Mouse (Mus musculus) heart, embryonic 12.5 days (tissue): ENCODE results near the gene Kxd1. TPM values are rescaled to one million over a fixed set of nuclear protein-coding genes. Genes with fewer than 3 reads are reported as not detected.
A peak's percentile ranks its signal among the peaks of the same experiment; 100 is the strongest.

Source experiments
- ATAC-seq: fragments of 200-750 bp; cut with Nextera tagmentation; 2 replicates; pipeline ENCODE4 v1.8.0; 2017; ENCODE audit warnings: moderate TSS enrichment, moderate library complexity; ENCODE audit not compliant: insufficient number of reproducible peaks, low FRiP score
- H3K27ac ChIP-seq: fragments of 300-500 bp; sonication (generic); 2 replicates; pipeline ENCODE4 v1.5.1; 2016; ENCODE audit warnings: mild to moderate bottlenecking, moderate library complexity; ENCODE audit not compliant: poor library complexity, severe bottlenecking
- H3K27me3 ChIP-seq: fragments of 300-500 bp; sonication (generic); replicated peaks from 2 replicates; pipeline ENCODE4 v1.6.1; 2016; ENCODE audit warnings: mild to moderate bottlenecking, moderate library complexity
- H3K36me3 ChIP-seq: fragments of 300-500 bp; sonication (generic); 2 replicates; pipeline ENCODE4 v1.6.1; 2016; ENCODE audit warnings: mild to moderate bottlenecking, moderate library complexity
- H3K4me1 ChIP-seq: fragments of 300-500 bp; sonication (generic); replicated peaks from 2 replicates; pipeline ENCODE4 v1.6.1; 2016; ENCODE audit warnings: mild to moderate bottlenecking
- H3K4me2 ChIP-seq: fragments of 300-500 bp; sonication (generic); 2 replicates; pipeline ENCODE4 v1.6.1; 2016; ENCODE audit warnings: mild to moderate bottlenecking, moderate library complexity
- H3K4me3 ChIP-seq: fragments of 300-500 bp; sonication (generic); 2 replicates; pipeline ENCODE4 v1.5.1; 2016; ENCODE audit warnings: mild to moderate bottlenecking
- H3K9ac ChIP-seq: fragments of 300-500 bp; sonication (generic); 2 replicates; pipeline ENCODE4 v1.6.1; 2016; ENCODE audit warnings: mild to moderate bottlenecking, moderate library complexity
- H3K9me3 ChIP-seq: fragments of 300-500 bp; sonication (generic); replicated peaks from 2 replicates; pipeline ENCODE4 v1.6.1; 2016; ENCODE audit warnings: mild to moderate bottlenecking, moderate library complexity
- whole genome bisulfite sequencing: fragments of 180-500 bp; shearing (Covaris S2); methylation state at CpG from one replicate; pipeline ENCODE4 v1.1.7; 2016; 5-methylcytosine and 5-hydroxymethylcytosine counted together
- polyA plus RNA-seq: library from polyadenylated mRNA; unstranded; fragments of >200 nt; fragmentation: Nextera tagmentation; extraction: Ambion mirVana; gene quantifications from 2 replicates; pipeline ENCODE4 v1.2.1, GENCODE M21; 2016

Gene Kxd1
- polyA plus RNA-seq, 1 experiment from 2014 or later, result 64.2 TPM

DNA sequence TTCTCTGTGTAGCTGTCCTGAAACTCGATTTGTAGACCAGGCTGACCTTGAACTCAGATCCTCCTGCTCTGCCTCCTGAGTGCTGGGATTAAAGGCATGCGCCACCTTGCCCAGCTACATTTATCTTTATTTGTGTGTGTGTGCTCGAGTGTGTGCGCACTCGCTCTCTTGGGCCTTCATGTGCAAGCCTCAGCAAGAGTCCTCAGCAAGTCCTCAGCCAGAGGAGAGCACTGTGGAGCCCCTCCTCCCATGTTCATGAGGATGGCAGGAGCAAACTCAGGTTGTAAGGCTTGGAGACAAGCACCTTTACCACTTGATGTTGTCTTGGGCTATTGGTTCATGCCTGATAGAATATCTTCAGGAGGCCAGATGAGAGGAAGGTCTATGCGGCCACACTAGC lies 20.0 kb upstream of the Kxd1 start:
- H3K27ac ChIP-seq, result 0 out of 2 replicates have a peak overlapping the region, but pooled peaks have one; percentile 16
- no peaks in the 10 kb centered on the region for H3K9me3 ChIP-seq
- H3K4me2 ChIP-seq, result no peak overlapping the region
- no peak overlapping the region for H3K9ac ChIP-seq
- no peak overlapping the region for H3K4me3 ChIP-seq
- H3K27me3 ChIP-seq, result no peaks in the 10 kb centered on the region
- 89% methylated on average over 6 of the region's 6 CpGs for WGBS
- no peak for ATAC-seq
- H3K36me3 ChIP-seq, result peaks cover 4% of the 10 kb centered on the region; the same call in 1 of the 2 replicates
- peaks cover 65% of the 10 kb centered on the region for H3K4me1 ChIP-seq

DNA sequence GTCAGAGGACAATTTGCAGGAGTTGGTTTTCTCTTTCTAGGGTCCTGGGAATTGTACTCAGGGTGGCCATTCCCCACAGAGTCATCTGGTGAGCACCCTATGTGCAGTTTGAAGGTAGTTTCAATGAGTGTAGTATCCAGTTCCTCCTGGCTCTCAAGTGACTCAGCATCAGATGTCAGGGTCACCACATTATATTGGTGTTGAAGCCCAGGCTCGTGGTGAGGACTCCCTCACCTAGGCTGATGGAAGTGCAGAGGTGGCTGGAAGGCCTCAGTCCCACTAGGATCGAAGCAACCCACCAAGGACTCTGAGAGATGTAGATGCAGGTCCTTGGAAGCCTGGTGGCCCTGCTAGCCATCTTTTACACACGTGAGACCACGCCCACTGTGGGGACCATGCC lies 18.7 kb upstream of the Kxd1 start:
- Histone ChIP-seq H3K9ac (no peak overlapping the region), H3K27me3 (no peaks in the 10 kb centered on the region), H3K4me3 (no peak overlapping the region), H3K36me3 (peaks cover 4% of the 10 kb centered on the region; the same call in 1 of the 2 replicates), H3K4me2 (no peak overlapping the region), H3K9me3 (no peaks in the 10 kb centered on the region), H3K4me1 (peaks cover 56% of the 10 kb centered on the region), H3K27ac (no peak overlapping the region)
- no peak for ATAC-seq
- WGBS, result 77% methylated on average over 4 of the region's 4 CpGs

DNA sequence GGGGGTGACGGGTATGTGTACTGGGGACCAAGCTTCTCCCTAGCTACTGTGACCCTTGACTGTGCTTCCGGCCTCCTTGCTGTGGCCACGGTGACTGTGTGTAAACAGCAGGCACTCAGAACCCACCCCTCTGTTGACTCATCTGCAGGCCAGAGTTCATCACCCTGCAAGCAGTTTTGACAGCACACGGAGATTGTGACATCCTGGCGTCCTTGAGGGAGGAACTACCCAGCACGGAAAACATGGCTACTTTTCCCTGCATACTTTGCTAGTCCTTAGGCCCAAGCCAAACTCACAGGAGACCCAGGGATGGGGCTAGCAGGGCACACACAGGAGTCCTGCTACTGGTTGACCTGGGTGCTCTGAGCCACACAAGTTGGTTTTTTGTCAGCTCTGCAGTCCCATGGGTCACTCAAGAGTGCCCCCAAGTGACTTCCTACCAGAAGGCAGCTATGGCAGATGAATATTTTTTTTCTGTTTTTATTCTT lies 16.5 kb upstream of the Kxd1 start:
- Histone ChIP-seq H3K27ac (peak overlapping the region; percentile 34; the same call in 1 of the 2 replicates), H3K4me2 (no peak overlapping the region), H3K9ac (no peak overlapping the region), H3K4me1 (peaks cover 63% of the 10 kb centered on the region), H3K9me3 (no peaks in the 10 kb centered on the region), H3K36me3 (peaks cover 4% of the 10 kb centered on the region; the same call in 1 of the 2 replicates), H3K4me3 (no peak overlapping the region), H3K27me3 (no peaks in the 10 kb centered on the region)
- 46% methylated on average over 6 of the region's 6 CpGs for WGBS
- ATAC-seq, result no peak

DNA sequence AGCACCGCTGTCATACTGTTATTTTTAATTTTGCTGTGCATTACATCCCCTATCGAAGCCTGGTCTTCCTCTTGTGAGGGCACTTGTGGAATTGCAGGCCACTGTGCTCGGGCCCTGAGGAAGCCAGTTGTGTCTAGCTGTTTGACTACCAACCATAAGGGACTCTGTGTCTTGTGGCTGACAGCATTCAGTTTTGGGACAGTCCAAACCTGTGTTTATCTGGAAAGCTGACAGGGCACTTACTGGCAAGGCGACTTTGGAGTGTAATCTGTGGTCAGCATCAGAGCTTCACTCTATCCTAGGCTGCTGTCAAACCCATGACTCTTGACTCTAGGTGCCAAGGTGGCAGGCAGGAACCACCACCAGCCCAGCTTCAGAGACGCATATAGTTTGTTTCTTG lies 13.3 kb upstream of the Kxd1 start:
- H3K4me3 ChIP-seq, result peak overlapping the region; percentile 92
- H3K9ac ChIP-seq, result peak overlapping the region; percentile 97
- no peaks in the 10 kb centered on the region for H3K9me3 ChIP-seq
- peak overlapping the region; percentile 94; the same call in 1 of the 2 replicates for H3K27ac ChIP-seq
- H3K4me2 ChIP-seq, result peak overlapping the region; percentile 97
- H3K4me1 ChIP-seq, result peaks cover 50% of the 10 kb centered on the region
- no peaks in the 10 kb centered on the region for H3K27me3 ChIP-seq
- ATAC-seq, result no peak
- H3K36me3 ChIP-seq, result peaks cover 16% of the 10 kb centered on the region
- 69% methylated on average over 5 of the region's 5 CpGs for WGBS

DNA sequence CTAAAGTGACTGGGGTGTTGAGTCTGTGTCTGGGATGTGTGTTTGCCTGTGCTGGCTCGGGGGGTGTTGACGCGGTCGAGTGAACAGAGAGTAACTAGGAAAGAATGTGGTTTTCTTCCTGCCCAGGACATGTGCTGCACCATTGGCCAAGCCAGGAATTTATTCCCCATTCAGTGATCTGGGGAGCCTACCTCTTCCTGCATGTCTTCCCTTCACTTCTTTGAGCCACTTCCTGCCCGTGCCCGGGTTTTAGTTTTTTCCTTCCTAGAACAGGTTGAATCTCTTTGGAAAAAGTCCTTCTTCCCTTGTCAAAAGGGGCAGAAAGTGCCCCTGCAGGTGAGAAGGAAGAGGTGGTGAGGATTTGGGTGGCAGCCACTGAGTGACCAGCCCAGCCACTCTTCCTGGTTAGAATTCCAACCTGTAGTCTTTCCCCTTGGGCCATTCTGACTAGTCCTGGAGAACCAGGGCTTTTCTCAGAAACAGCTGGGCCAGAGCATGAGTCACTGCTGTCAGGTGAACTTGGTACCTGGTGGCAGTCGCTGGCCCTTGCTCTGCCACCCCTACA lies 12.8 kb upstream of the Kxd1 start:
- H3K27ac ChIP-seq, result peak overlapping the region; percentile 94
- 37% methylated on average over 7 of the region's 7 CpGs for WGBS
- peak overlapping the region; percentile 92 for H3K4me3 ChIP-seq

DNA sequence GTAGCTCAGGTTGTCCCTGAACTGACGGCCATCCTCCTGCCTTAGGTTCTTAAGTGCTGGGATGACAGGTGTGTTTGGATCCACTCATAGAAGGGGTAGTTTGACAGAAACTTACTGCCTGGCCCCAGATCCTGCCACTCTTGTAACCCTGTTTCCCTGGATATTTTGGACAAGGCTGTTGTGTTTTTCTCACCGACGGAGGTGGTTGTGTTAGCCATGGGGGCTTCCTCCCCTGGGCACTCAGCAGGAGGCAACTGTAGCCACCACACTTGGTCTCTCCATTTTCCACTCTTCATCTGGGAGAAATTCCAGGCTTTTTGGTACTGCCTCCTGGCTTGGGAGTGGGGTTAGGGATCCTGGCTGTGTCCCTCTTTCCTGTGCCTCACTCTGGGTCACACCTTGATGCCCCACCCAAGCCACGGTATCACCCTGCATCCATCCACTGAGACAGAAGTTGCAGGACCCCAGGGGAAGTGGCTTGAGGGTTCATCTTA lies 12.3 kb upstream of the Kxd1 start:
- no peaks in the 10 kb centered on the region for H3K9me3 ChIP-seq
- no peak for ATAC-seq
- H3K4me2 ChIP-seq, result peak overlapping the region; percentile 97
- peaks cover 47% of the 10 kb centered on the region for H3K4me1 ChIP-seq
- 4% methylated on average over 4 of the region's 4 CpGs for WGBS
- H3K9ac ChIP-seq, result peak overlapping the region; percentile 97
- peak overlapping the region; percentile 94 for H3K27ac ChIP-seq
- H3K4me3 ChIP-seq, result peak overlapping the region; percentile 92
- peaks cover 22% of the 10 kb centered on the region for H3K36me3 ChIP-seq
- H3K27me3 ChIP-seq, result no peaks in the 10 kb centered on the region

More for the DNA sequence above, 12.8 kb upstream of the Kxd1 start:
- Histone ChIP-seq H3K36me3 (peaks cover 20% of the 10 kb centered on the region), H3K9ac (peak overlapping the region; percentile 97), H3K4me1 (peaks cover 50% of the 10 kb centered on the region), H3K4me2 (peak overlapping the region; percentile 97), H3K9me3 (no peaks in the 10 kb centered on the region), H3K27me3 (no peaks in the 10 kb centered on the region)
- ATAC-seq, result no peak

DNA sequence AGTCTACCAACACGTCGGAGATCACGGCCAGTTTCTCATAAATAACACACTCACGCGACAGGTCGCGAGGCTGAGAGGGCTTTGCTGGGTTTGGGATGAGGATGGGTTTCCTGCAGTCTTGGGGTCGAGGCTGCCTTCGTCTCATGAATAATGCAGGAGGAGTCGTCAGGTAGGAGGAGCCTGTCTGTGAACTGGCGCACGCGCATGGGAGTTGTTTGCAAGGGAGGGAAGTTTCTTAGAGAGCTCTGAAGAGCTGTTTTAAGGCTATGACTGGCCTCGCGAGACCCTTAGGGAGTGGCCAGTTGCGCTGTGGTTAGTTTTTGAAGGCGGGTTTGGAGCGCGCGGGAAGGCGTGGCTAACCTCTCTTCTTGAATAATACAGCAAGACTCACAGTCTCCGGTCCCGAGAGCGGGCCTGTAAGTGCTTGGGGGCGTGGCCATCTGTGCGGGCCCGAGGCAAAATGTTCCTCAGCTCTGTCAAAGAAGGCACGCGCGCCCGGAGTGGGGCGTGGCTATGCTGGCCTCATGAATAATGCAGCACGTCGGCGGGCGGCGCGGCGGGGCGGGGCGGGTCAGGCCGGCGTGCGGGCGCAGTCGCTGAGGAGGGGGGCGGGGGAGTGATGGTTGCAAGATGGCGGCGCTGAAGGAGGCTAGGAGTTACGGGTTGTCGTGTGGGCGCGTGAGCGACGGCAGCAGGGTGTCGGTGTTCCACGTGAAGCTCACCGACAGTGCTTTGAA lies 11.5 kb upstream of the Kxd1 start, which contains the start of gene Ell:
Ell (plus strand) TSS at position 381 of the 737 bp plus-strand sequence.
- Histone ChIP-seq H3K4me2 (peak within 1 kb of the TSS; percentile 97), H3K4me1 (peaks cover 47% of the 10 kb centered on the region)
- under 1% methylated on average over 58 of the region's 58 CpGs for WGBS

DNA sequence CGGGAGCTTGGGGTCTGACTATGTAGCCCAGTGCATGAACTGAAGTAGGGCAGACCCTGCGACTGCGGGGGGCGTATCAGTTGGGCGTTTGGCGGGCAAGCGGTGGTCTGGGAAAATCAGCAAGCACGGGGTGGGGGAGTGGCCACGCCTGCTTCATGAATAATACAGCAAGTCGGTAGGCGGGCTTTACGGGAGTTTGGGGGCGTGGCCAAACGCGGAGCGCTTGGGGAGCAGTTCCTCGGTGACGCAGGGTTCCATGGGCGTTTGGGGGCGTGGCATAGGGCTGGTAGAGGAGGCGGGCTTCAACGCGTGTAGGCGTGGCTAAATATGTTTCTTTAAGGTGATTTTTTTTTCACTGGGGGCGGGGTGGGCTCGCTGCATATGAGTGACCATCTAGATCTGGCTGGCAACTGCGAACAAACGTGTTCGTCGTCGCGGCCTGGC lies 10.9 kb upstream of the Kxd1 start:
- peak overlapping the region; percentile 92 for H3K4me3 ChIP-seq
- ATAC-seq, result peak; percentile 86
- no peaks in the 10 kb centered on the region for H3K9me3 ChIP-seq
- under 1% methylated on average over 32 of the region's 32 CpGs for WGBS
- peak overlapping the region; percentile 94 for H3K27ac ChIP-seq
- peak overlapping the region; percentile 97 for H3K4me2 ChIP-seq
- peaks cover 41% of the 10 kb centered on the region for H3K4me1 ChIP-seq
- no peaks in the 10 kb centered on the region for H3K27me3 ChIP-seq
- peaks cover 36% of the 10 kb centered on the region for H3K36me3 ChIP-seq
- H3K9ac ChIP-seq, result peak overlapping the region; percentile 97

More for the DNA sequence above, 11.5 kb upstream of the Kxd1 start, which contains the start of gene Ell:
- Histone ChIP-seq H3K36me3 (peaks cover 30% of the 10 kb centered on the region), H3K9me3 (no peaks in the 10 kb centered on the region), H3K9ac (peak within 1 kb of the TSS; percentile 97), H3K4me3 (peak within 1 kb of the TSS; percentile 92), H3K27ac (peak within 1 kb of the TSS; percentile 94), H3K27me3 (no peaks in the 10 kb centered on the region)
- peak; percentile 86 for ATAC-seq

DNA sequence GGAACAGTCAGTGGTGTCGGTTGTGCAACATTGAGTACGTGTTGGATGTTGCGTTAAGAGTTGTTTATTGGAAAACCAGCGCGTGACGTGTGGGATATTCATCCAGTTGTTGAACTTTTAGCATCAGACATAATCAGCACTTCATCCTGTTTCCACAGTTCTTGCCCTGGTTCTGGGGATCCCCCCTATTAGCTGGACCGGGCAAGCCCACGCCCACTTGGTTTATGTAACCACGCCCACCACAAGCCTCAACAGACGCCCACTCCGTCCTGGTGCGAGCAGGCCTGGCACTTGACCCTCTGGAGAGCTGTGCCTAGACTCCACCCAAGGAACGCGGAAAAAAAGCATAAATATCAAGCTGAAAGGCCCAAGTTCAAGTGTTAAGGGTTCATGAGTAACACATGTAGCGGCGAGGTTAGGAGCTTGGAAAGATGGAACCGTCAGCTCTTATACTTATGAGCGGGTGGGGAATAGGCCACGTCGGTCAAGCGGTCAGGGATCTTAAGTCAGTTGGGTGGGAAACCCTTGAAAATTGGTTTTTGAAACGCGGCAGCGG lies 10.3 kb upstream of the Kxd1 start:
- H3K4me2 ChIP-seq, result peak overlapping the region; percentile 97
- peaks cover 36% of the 10 kb centered on the region for H3K4me1 ChIP-seq
- H3K9me3 ChIP-seq, result no peaks in the 10 kb centered on the region
- 13% methylated on average over 24 of the region's 24 CpGs for WGBS
- peaks cover 41% of the 10 kb centered on the region for H3K36me3 ChIP-seq
- peak; percentile 26; the same call in 1 of the 2 replicates for ATAC-seq
- peak overlapping the region; percentile 58 for H3K9ac ChIP-seq
- peak overlapping the region; percentile 92 for H3K4me3 ChIP-seq
- H3K27ac ChIP-seq, result peak overlapping the region; percentile 49
- H3K27me3 ChIP-seq, result no peaks in the 10 kb centered on the region

DNA sequence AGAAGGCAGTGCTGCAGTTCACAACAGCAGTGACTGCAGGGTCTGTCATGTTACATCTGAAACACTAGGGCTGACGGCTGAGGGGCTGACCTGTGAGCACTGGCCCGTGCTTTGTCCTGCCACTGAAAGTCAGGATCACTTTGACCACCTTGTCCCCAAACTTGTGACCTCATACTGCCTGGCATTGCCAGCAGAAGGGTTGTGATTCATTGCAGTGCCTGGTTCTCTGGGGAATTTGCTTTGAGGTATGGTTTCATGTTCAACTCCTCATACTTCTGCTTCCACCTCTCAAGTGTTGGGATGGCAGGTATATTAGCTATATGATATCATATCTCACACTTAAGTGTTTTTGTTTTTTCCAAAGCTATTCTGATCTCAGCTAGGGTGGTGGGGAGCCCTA lies 7.9 kb upstream of the Kxd1 start:
- no peak overlapping the region for H3K4me3 ChIP-seq
- no peak overlapping the region for H3K27ac ChIP-seq
- H3K27me3 ChIP-seq, result no peaks in the 10 kb centered on the region
- H3K4me1 ChIP-seq, result peaks cover 23% of the 10 kb centered on the region
- WGBS, result 73% methylated on average over 2 of the region's 2 CpGs
- H3K36me3 ChIP-seq, result peaks cover 65% of the 10 kb centered on the region
- no peak overlapping the region for H3K9ac ChIP-seq
- H3K9me3 ChIP-seq, result no peaks in the 10 kb centered on the region
- ATAC-seq, result no peak
- no peak overlapping the region for H3K4me2 ChIP-seq

DNA sequence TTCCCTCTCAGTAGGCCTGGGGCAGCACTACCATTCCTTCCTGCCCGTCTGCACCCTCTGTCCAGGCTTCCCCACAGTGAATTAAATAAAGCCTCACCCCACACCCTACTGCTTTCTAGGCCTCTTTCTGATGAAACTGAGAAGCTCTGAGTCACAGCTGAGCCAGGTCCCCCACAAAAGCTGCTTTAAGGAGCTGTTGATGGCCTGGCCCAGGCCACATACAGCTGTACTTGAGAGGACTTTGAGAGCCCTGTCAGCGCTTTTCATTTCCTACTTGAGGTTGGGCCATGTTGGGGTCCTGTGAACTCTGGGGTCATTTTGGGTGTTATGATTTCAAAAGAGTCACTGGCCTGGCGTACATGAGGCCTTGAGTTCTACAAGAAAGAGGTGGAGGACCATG lies 7.5 kb upstream of the Kxd1 start:
- 70% methylated on average over 3 of the region's 3 CpGs for WGBS
- no peak overlapping the region for H3K4me3 ChIP-seq
- no peaks in the 10 kb centered on the region for H3K9me3 ChIP-seq
- no peak overlapping the region for H3K27ac ChIP-seq
- ATAC-seq, result no peak
- no peaks in the 10 kb centered on the region for H3K27me3 ChIP-seq
- H3K36me3 ChIP-seq, result peaks cover 69% of the 10 kb centered on the region
- H3K4me1 ChIP-seq, result peaks cover 18% of the 10 kb centered on the region
- H3K9ac ChIP-seq, result no peak overlapping the region
- H3K4me2 ChIP-seq, result no peak overlapping the region
